Mouse (Mus musculus): Measurements from ENCODE around the gene Adam23. TPM values are rescaled to one million over a fixed set of nuclear protein-coding genes. Genes with fewer than 3 reads are reported as not detected.

Adam23 gene
- polyA plus RNA-seq (2014; fragmentation: Illumina TruSeq; extraction: RNeasy Lipid Tissue Mini Kit (QIAGEN cat#74804); ENCODE audit: low read depth, low replicate concordance), result 15.7 TPM

GRCm38 (mm10) chr1:63445656-63446046 is at the start of gene Adam23:
Gene Adam23 (plus strand): TSS chr1:63445891.

DNA sequence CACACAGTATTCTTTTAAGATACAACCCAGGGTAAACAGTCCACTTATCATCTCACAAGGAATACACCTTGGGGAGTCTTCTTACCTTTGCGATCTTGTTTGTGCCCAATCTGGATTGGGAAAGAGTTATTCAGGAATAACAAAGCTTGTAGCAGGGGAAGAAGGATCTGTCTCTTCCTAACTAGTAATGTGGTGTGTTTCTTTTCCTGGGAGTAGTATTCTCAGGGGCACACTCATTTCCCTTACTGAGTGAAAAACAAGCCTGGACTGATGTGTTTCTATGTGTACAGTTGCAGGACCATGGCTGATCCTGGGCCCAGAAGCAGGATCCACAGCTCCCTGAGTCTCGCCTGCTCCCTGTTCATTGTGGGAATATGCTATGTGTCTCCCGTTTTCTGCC is 170.0 kb downstream of the Adam23 start, which contains the start of gene Gm39653:
Gene Gm39653, plus strand, starts transcription at position 301 of the 400 bp plus-strand sequence.

Other genes with a start within 250 kb of the Adam23 start
- gene Gpr1, start 231.3 kb upstream of the Adam23 start, polyA plus RNA-seq (2014; fragmentation: Illumina TruSeq; extraction: RNeasy Lipid Tissue Mini Kit (QIAGEN cat#74804); ENCODE audit: low read depth, low replicate concordance), result not detected
- 0.44 TPM for gene Zdbf2, start 172.6 kb upstream of the Adam23 start, polyA plus RNA-seq (2014; fragmentation: Illumina TruSeq; extraction: RNeasy Lipid Tissue Mini Kit (QIAGEN cat#74804); ENCODE audit: low read depth, low replicate concordance)
- not detected for gene Gm39653, start 170.1 kb downstream of the Adam23 start, polyA plus RNA-seq (2014; fragmentation: Illumina TruSeq; extraction: RNeasy Lipid Tissue Mini Kit (QIAGEN cat#74804); ENCODE audit: low read depth, low replicate concordance)
- gene Dytn, start 241.0 kb downstream of the Adam23 start, polyA plus RNA-seq (2014; fragmentation: Illumina TruSeq; extraction: RNeasy Lipid Tissue Mini Kit (QIAGEN cat#74804); ENCODE audit: low read depth, low replicate concordance), result not detected

Data from sigmoid colon, adult 10 weeks (tissue).